In genomic region chr12:55013626-55014398, GRCm38 (mm10) we compare ENCODE assay signal across 8 mouse cellular contexts. TPM values are rescaled to one million over a fixed set of nuclear protein-coding genes. Genes with fewer than 3 reads are reported as not detected.
DNase-seq lines count a peak whose midpoint lies in the region; ATAC-seq and TF ChIP-seq lines count a peak whose summit lies in the region.

Gene Baz1a, minus strand, starts transcription at chr12:55014348.

- no peak within 1 kb of the TSS for H3K27ac ChIP-seq in lung, embryonic 16.5 days (ENCODE audit: low read length)
- no peak within 1 kb of the TSS for H3K27ac ChIP-seq in bone marrow, adult 2 months (ENCODE audit: control insufficient read depth, insufficient read depth, low read depth, low read length, poor library complexity)

- H3K4me1 ChIP-seq in lung, embryonic 16.5 days (replicated peaks; ENCODE audit: control insufficient read depth, insufficient read depth, low read length): no peaks in the 10 kb centered on the region
- H3K4me1 ChIP-seq in bone marrow, adult 2 months (ENCODE audit: control insufficient read depth, insufficient read depth, low read length): peaks cover 3% of the 10 kb centered on the region; the same call in 1 of the 2 replicates

- TF ChIP-seq CTCF in bone marrow, adult 2 months (IDR thresholded peaks at IDR 0.05; ENCODE audit: control insufficient read depth, insufficient read depth, low read length): no peak

- no peak for DNase-seq in lung, adult 18-20 months
- no peak for DNase-seq in thymus, postnatal 10 days (ENCODE audit: low spot score in 2 of 2)
- DNase-seq in right cerebral cortex, postnatal 36 days (ENCODE audit: low spot score in 2 of 2): no peak

- WGBS in lung, embryonic 16.5 days: 77% methylated on average over 6 of the region's 6 CpGs
- WGBS in bone marrow, adult 2 months: 86% methylated on average over 6 of the region's 6 CpGs

- no peak for ATAC-seq in lung, embryonic 16.5 days (ENCODE audit: low read depth)
- ATAC-seq in inflammation-experienced regulatory T-cells, adult 6 months: no peak
- no peak for ATAC-seq in monocyte, adult 5-6 weeks (replicated peaks; ENCODE audit: insufficient number of reproducible peaks, low FRiP score, low TSS enrichment, poor library complexity, severe bottlenecking)
- no peak for ATAC-seq in frontal cortex, adult (ENCODE audit: low TSS enrichment)

- no peaks in the 10 kb centered on the region for H3K27me3 ChIP-seq in lung, embryonic 16.5 days (ENCODE audit: control insufficient read depth, insufficient read depth, low read depth, low read length)

- no peaks in the 10 kb centered on the region for H3K36me3 ChIP-seq in lung, embryonic 16.5 days (ENCODE audit: control insufficient read depth, insufficient read depth, low read length)

- H3K4me2 ChIP-seq in lung, embryonic 16.5 days (ENCODE audit: low read depth, low read length): no peak within 1 kb of the TSS

- no peak within 1 kb of the TSS for H3K4me3 ChIP-seq in lung, embryonic 16.5 days (ENCODE audit: low read length)
- H3K4me3 ChIP-seq in bone marrow, adult 2 months (replicated peaks; ENCODE audit: control insufficient read depth, low read depth, low read length): no peak within 1 kb of the TSS

- no peaks in the 10 kb centered on the region for H3K9me3 ChIP-seq in lung, embryonic 16.5 days (ENCODE audit: control insufficient read depth, low read length)

- no peak for TF ChIP-seq POLR2A in bone marrow, adult 2 months (IDR thresholded peaks at IDR 0.05; ENCODE audit: borderline replicate concordance, control insufficient read depth, low read depth, low read length)

- H3K9ac ChIP-seq in lung, embryonic 16.5 days (ENCODE audit: low read length): no peak within 1 kb of the TSS

RNA-seq across cellular contexts. Expression of gene Baz1a, which starts in this region (rescaled TPM):
- 15.6 and 17.7 TPM in 2 replicates for polyA plus RNA-seq in lung, embryonic 16.5 days (2015; fragmentation: Nextera tagmentation; extraction: Ambion mirVana)
- 34.0 and 40.3 TPM in 2 replicates for polyA plus RNA-seq in bone marrow, adult 2 months (2011; ENCODE audit: insufficient read depth, insufficient read length, low replicate concordance, missing spikeins)
- polyA plus RNA-seq in inflammation-experienced regulatory T-cells, adult 6 months (2017; shearing (Covaris generic)): 10 to 100 TPM; 31.0 to 41.8 (median 34.4) TPM
- total RNA-seq in monocyte, adult 5-6 weeks (2017): 114 to 140 TPM (median 131 TPM) in 3 replicates
